Mouse (Mus musculus) stomach, postnatal 0 days (tissue): Measurements from ENCODE around the gene Nfatc4. TPM values are rescaled to one million over a fixed set of nuclear protein-coding genes. Genes with fewer than 3 reads are reported as not detected.
A peak's percentile ranks its signal among the peaks of the same experiment; 100 is the strongest.

Experiments
- ATAC-seq: fragments of 200-750 bp; cut with Nextera tagmentation; 2 replicates; pipeline ENCODE4 v1.8.0; 2017; ENCODE audit not compliant: low FRiP score, low TSS enrichment
- DNase-seq: peaks from one replicate; pipeline ENCODE4 v3.0.0-alpha.2; 2016; ENCODE audit warnings: low spot score
- H3K27ac ChIP-seq: fragments of 300-500 bp; sonication (generic); replicated peaks from 2 replicates; pipeline ENCODE4 v1.5.1; 2014; ENCODE audit warnings: mild to moderate bottlenecking, control low read depth
- H3K27me3 ChIP-seq: fragments of 300-500 bp; sonication (generic); 2 replicates; pipeline ENCODE4 v1.6.1; 2014; ENCODE audit warnings: low read length; ENCODE audit not compliant: control insufficient read depth, insufficient read depth
- H3K36me3 ChIP-seq: fragments of 300-500 bp; sonication (generic); 2 replicates; pipeline ENCODE4 v1.6.1; 2014; ENCODE audit warnings: low read length, mixed read lengths; ENCODE audit not compliant: control insufficient read depth, insufficient read depth
- H3K4me1 ChIP-seq: fragments of 300-500 bp; sonication (generic); replicated peaks from 2 replicates; pipeline ENCODE4 v1.6.1; 2014; ENCODE audit warnings: antibody characterized with exemption; ENCODE audit not compliant: control insufficient read depth, insufficient read depth
- H3K4me2 ChIP-seq: fragments of 300-500 bp; sonication (generic); replicated peaks from 2 replicates; pipeline ENCODE4 v1.6.1; 2014; ENCODE audit warnings: low read depth, mild to moderate bottlenecking, control low read depth, moderate library complexity
- H3K4me3 ChIP-seq: fragments of 300-500 bp; sonication (generic); 2 replicates; pipeline ENCODE4 v1.5.1; 2014; ENCODE audit warnings: low read depth, low read length, control low read depth
- H3K9ac ChIP-seq: fragments of 300-500 bp; sonication (generic); 2 replicates; pipeline ENCODE4 v1.6.1; 2014; ENCODE audit warnings: mild to moderate bottlenecking, low read length, control low read depth, mixed read lengths
- H3K9me3 ChIP-seq: fragments of 300-500 bp; sonication (generic); 2 replicates; pipeline ENCODE4 v1.6.1; 2016; ENCODE audit warnings: low read length; ENCODE audit not compliant: control insufficient read depth
- CTCF ChIP-seq: IDR thresholded peaks from 2 replicates; pipeline ENCODE4 v1.5.1; 2016; ENCODE audit warnings: antibody characterized with exemption, low read depth, mild to moderate bottlenecking, moderate library complexity
- EP300 ChIP-seq: optimal IDR thresholded peaks from 2 replicates; pipeline ENCODE3; 2016; ENCODE audit warnings: antibody characterized with exemption
- WGBS: fragments of 180-500 bp; shearing (Covaris S2); extraction: QIAGEN DNeasy Blood & Tissue Kit; methylation state at CpG from one replicate; pipeline ENCODE4 v1.1.7; 2014; 5-methylcytosine and 5-hydroxymethylcytosine counted together
- polyA plus RNA-seq: library from polyadenylated mRNA; unstranded; fragments of >200 nt; fragmentation: Nextera tagmentation; extraction: Ambion mirVana; gene quantifications from 2 replicates; pipeline ENCODE4 v1.2.1, GENCODE M21; 2015

Nfatc4 gene
- polyA plus RNA-seq, 1 experiment from 2014 or later, result 11.2 TPM

GRCm38 (mm10) chr14:55787731-55788130 is 35.2 kb upstream of the Nfatc4 start:
- H3K4me2 ChIP-seq, result peak overlapping the region; percentile 64
- peaks cover 4% of the 10 kb centered on the region for H3K4me1 ChIP-seq
- H3K9ac ChIP-seq, result no peak overlapping the region
- H3K36me3 ChIP-seq, result no peaks in the 10 kb centered on the region
- WGBS, result 40% methylated on average over 11 of the region's 11 CpGs
- H3K4me3 ChIP-seq, result no peak overlapping the region
- DNase-seq (no peak), ATAC-seq (no peak)
- no peak for TF ChIP-seq CTCF
- no peak for TF ChIP-seq EP300
- no peak overlapping the region for H3K27ac ChIP-seq
- no peaks in the 10 kb centered on the region for H3K9me3 ChIP-seq
- no peaks in the 10 kb centered on the region for H3K27me3 ChIP-seq

- Histone ChIP-seq H3K4me2 (peak within 1 kb of the TSS; percentile 64), H3K27me3 (no peaks in the 10 kb centered on the region), H3K4me3 (peak within 1 kb of the TSS; percentile 45), H3K9me3 (no peaks in the 10 kb centered on the region), H3K9ac (peak within 1 kb of the TSS; percentile 41), H3K36me3 (no peaks in the 10 kb centered on the region), H3K27ac (no peak within 1 kb of the TSS), H3K4me1 (peaks cover 4% of the 10 kb centered on the region)
- peak; percentile 30; the same call in 1 of the 2 replicates for TF ChIP-seq CTCF
- TF ChIP-seq EP300, result no peak
- DNase-seq (peak; percentile 43), ATAC-seq (peak; percentile 7; the same call in 1 of the 2 replicates)
- 5% methylated on average over 40 of the region's 40 CpGs for WGBS
These were observed 34.5 kb upstream of the Nfatc4 start, which contains the start of gene Ripk3 for GRCm38 (mm10) chr14:55788256-55789050. Ripk3 (minus strand) TSS chr14:55788865.

GRCm38 (mm10) chr14:55793461-55793860 is 29.5 kb upstream of the Nfatc4 start:
- Histone ChIP-seq H3K27me3 (no peaks in the 10 kb centered on the region), H3K27ac (no peak overlapping the region), H3K9ac (no peak overlapping the region), H3K4me3 (no peak overlapping the region), H3K9me3 (no peaks in the 10 kb centered on the region), H3K4me2 (no peak overlapping the region), H3K36me3 (no peaks in the 10 kb centered on the region), H3K4me1 (peaks cover under 1% of the 10 kb centered on the region; the same call in 1 of the 2 replicates)
- DNase-seq, result no peak
- TF ChIP-seq CTCF (no peak), EP300 (no peak)
- 57% methylated on average over 2 of the region's 2 CpGs for WGBS
- no peak for ATAC-seq

- DNase-seq (no peak), ATAC-seq (no peak)
- Histone ChIP-seq H3K4me1 (no peaks in the 10 kb centered on the region), H3K27ac (no peak overlapping the region), H3K4me2 (no peak overlapping the region), H3K9me3 (no peaks in the 10 kb centered on the region), H3K27me3 (no peaks in the 10 kb centered on the region), H3K4me3 (no peak overlapping the region), H3K9ac (no peak overlapping the region), H3K36me3 (no peaks in the 10 kb centered on the region)
- TF ChIP-seq EP300 (no peak), CTCF (no peak)
- WGBS, result 68% methylated on average over 2 of the region's 2 CpGs
These were observed 29.0 kb upstream of the Nfatc4 start for GRCm38 (mm10) chr14:55793946-55794345.

- Histone ChIP-seq H3K4me2 (no peak overlapping the region), H3K9me3 (no peaks in the 10 kb centered on the region), H3K9ac (no peak overlapping the region), H3K36me3 (no peaks in the 10 kb centered on the region), H3K27me3 (no peaks in the 10 kb centered on the region), H3K4me3 (no peak overlapping the region), H3K27ac (peak overlapping the region; percentile 76), H3K4me1 (no peaks in the 10 kb centered on the region)
- peak; percentile 99 for ATAC-seq
- TF ChIP-seq CTCF (no peak), EP300 (no peak)
- peak; percentile 81 for DNase-seq
- WGBS, result 61% methylated on average over 15 of the region's 15 CpGs
These were observed 27.4 kb upstream of the Nfatc4 start for GRCm38 (mm10) chr14:55795380-55796163.
